Mouse (Mus musculus) small intestine, adult 2 months (tissue): ENCODE results near the gene Gm20388. TPM values are rescaled to one million over a fixed set of nuclear protein-coding genes. Genes with fewer than 3 reads are reported as not detected.

Source experiments
- H3K27ac ChIP-seq: fragments of 200-500 bp; 2 replicates; pipeline ENCODE4 v1.5.1; 2012; ENCODE audit warnings: low read depth, low read length, control low read depth, inconsistent platforms; ENCODE audit not compliant: insufficient read depth
- H3K27me3 ChIP-seq: fragments of 200-500 bp; 2 replicates; pipeline ENCODE4 v1.6.1; 2012; ENCODE audit warnings: mild to moderate bottlenecking, moderate library complexity, low read length, inconsistent platforms; ENCODE audit not compliant: control insufficient read depth, insufficient read depth
- H3K36me3 ChIP-seq: fragments of 200-500 bp; 2 replicates; pipeline ENCODE4 v1.6.1; 2012; ENCODE audit warnings: mild to moderate bottlenecking, low read length, control low read depth, inconsistent platforms; ENCODE audit not compliant: control insufficient read depth, insufficient read depth
- H3K4me1 ChIP-seq: fragments of 200-500 bp; 2 replicates; pipeline ENCODE4 v1.6.1; 2012; ENCODE audit warnings: low read length, inconsistent platforms, mixed read lengths; ENCODE audit not compliant: control insufficient read depth, insufficient read depth, insufficient read length
- H3K4me3 ChIP-seq: fragments of 200-500 bp; 2 replicates; pipeline ENCODE4 v1.5.1; 2012; ENCODE audit warnings: low read depth, mild to moderate bottlenecking, control low read depth, inconsistent platforms, low read length, moderate library complexity
- CTCF ChIP-seq: fragments of 200-500 bp; IDR thresholded peaks from 2 replicates; pipeline ENCODE4 v1.5.1; 2012; ENCODE audit warnings: low read depth, mild to moderate bottlenecking, control low read depth, inconsistent platforms, low read length, moderate library complexity, mixed read lengths; ENCODE audit not compliant: insufficient replicate concordance, insufficient read length; ENCODE audit errors: extremely low read depth
- POLR2A ChIP-seq: fragments of 200-500 bp; IDR thresholded peaks from 2 replicates; pipeline ENCODE4 v1.6.1; 2012; ENCODE audit warnings: low read depth, mild to moderate bottlenecking, control low read depth, inconsistent platforms, low read length, moderate library complexity
- WGBS: fragments of 180-500 bp; shearing (Covaris S2); methylation state at CpG from one replicate; pipeline ENCODE4 v1.1.7; 2018; 5-methylcytosine and 5-hydroxymethylcytosine counted together
- polyA plus RNA-seq: library from polyadenylated mRNA; depleted of rRNA; stranded (reverse); fragments of >200 nt; gene quantifications from 2 replicates; pipeline ENCODE4 v1.2.3, GENCODE M21; 2012

The Gm20388 gene
- polyA plus RNA-seq, 1 experiment = 37.3 TPM

DNA sequence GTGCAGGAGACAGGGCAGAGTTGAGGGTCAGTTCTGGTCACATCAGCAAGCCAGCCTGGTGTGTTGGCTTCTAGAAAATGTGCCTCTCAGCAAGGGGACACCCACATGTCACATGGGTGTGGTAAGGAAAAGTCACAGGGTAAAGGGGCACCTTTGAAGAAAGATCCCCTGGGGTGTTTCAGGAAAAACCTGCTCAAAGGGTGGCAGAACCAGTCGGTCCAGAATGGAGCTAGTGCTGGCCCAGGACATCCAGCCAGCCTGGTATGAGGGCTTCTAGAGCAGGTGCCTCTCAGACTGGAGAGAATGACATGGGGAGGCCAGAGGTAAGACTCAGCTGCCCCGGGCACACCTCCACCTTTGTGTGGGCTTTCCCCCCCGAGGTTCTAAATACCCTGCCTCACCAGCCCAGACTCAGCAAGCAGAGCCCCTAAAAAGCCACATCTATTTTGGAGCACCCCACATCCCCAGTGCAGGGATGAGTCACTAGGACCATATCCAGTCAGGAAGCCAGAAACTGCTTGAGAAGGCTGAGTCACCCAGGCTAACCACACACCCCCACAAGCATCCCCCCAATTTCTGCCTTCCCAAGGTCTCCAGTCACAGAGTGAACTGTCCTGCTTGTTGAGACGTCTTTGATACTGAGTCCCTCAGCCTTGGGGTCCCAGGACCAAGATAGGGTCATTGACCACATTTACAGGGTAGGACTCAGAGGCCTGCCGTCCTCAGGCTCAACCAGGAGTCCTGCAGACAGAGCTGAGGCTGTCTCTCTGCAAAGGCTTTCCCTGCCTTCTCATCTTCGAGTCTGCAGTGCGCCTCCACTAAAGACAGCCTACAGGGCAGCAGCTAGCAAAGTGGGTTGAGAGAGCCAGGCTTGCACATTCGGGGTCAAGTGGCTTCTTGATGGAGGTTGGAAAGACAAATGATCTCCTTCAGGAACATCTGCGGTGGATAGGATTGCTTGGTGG, 2445.3 kb downstream of the Gm20388 start:
- H3K4me3 ChIP-seq = no peak overlapping the region
- no peaks in the 10 kb centered on the region; the same call in 1 of the 2 replicates for H3K27me3 ChIP-seq
- no peak overlapping the region for H3K27ac ChIP-seq
- no peak for TF ChIP-seq POLR2A
- TF ChIP-seq CTCF = no peak
- peaks cover 8% of the 10 kb centered on the region; the same call in 1 of the 2 replicates for H3K4me1 ChIP-seq
- no peaks in the 10 kb centered on the region for H3K36me3 ChIP-seq
- WGBS = 49% methylated on average over 9 of the region's 9 CpGs

DNA sequence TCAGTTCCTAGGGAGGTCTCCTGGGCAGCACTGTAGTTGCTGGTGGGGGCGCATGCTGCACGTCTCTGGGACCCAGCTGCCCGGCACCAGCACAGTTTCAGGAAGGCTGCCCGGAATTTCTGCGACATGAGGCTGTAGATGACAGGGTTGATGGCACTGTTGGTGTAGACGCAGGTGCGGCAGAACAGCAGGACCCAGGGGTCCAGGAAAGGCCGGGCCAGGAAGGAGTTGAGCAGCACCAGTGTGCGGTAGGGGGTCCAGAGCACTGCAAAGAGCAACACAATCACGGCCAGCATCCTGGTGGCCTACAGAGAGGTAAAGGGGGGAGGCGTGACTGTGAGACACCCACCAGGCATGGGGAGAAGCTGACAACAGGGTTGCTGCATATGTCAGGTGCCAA, 2446.6 kb downstream of the Gm20388 start:
- H3K27ac ChIP-seq = no peak overlapping the region
- H3K4me3 ChIP-seq = no peak overlapping the region
- H3K4me1 ChIP-seq = peaks cover 8% of the 10 kb centered on the region; the same call in 1 of the 2 replicates
- H3K27me3 ChIP-seq = no peaks in the 10 kb centered on the region; the same call in 1 of the 2 replicates
- no peaks in the 10 kb centered on the region for H3K36me3 ChIP-seq
- WGBS = 92% methylated on average over 11 of the region's 11 CpGs
- TF ChIP-seq POLR2A = no peak

DNA sequence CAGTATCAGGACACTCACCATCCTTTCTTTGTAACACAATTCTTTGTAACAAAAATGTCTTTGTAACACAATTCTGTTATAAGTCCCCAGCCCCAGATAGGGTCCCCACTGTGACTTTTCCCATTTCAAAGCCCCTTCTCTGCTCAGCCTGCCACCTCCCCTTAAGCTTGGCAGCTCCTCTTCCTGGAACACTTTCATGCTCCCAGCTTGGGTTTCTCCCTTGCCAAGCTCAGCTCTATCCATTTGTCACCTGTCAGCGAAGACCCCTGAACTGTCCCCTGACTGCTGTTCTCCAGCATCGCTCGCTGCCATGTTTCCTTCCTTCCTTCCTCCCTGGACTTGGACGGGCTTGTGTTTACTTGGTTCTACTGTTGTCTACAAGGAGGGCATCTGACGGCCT, 2447.0 kb downstream of the Gm20388 start:
- H3K4me3 ChIP-seq = no peak overlapping the region
- WGBS = 89% methylated on average over 5 of the region's 5 CpGs

DNA sequence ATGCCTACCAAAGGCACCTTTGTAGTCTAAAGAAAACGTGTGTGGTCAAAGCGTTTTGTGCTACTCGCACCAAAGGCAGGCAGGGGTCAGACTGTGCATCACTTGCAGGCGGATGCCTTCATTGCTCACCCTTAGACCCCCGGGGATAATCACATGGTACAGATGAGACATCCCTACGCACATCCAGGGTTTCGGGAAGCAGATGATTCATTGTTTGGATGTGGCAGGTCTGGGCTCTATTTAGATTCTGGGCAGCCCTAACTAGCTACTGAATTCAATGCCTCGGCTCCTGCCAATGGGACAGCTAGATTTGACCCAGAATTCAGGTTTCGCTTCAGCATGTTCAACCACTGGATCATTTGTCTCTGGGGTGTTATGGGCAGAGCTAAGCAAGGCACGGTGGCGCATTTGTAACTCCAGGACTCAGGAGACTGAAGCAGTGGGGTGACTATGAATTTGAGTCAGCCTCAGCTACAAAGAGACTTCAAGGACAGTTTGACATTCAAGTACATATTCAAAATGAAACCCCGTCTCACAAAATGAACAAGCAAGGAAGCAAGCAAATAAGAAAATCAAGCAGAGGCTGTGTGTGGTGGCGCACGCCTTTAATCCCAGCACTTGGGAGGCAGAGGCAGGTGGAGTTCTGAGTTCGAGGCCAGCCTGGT, 2448.6 kb downstream of the Gm20388 start:
- Histone ChIP-seq H3K4me1 (peaks cover 8% of the 10 kb centered on the region; the same call in 1 of the 2 replicates), H3K4me3 (no peak overlapping the region), H3K36me3 (no peaks in the 10 kb centered on the region), H3K27ac (no peak overlapping the region), H3K27me3 (no peaks in the 10 kb centered on the region; the same call in 1 of the 2 replicates)
- 82% methylated on average over 15 of the region's 15 CpGs for WGBS
- TF ChIP-seq POLR2A (no peak), CTCF (no peak)

More for the DNA sequence above, 2447.0 kb downstream of the Gm20388 start:
- Histone ChIP-seq H3K27ac (no peak overlapping the region), H3K27me3 (no peaks in the 10 kb centered on the region; the same call in 1 of the 2 replicates), H3K36me3 (no peaks in the 10 kb centered on the region), H3K4me1 (peaks cover 8% of the 10 kb centered on the region; the same call in 1 of the 2 replicates)
- no peak for TF ChIP-seq CTCF

DNA sequence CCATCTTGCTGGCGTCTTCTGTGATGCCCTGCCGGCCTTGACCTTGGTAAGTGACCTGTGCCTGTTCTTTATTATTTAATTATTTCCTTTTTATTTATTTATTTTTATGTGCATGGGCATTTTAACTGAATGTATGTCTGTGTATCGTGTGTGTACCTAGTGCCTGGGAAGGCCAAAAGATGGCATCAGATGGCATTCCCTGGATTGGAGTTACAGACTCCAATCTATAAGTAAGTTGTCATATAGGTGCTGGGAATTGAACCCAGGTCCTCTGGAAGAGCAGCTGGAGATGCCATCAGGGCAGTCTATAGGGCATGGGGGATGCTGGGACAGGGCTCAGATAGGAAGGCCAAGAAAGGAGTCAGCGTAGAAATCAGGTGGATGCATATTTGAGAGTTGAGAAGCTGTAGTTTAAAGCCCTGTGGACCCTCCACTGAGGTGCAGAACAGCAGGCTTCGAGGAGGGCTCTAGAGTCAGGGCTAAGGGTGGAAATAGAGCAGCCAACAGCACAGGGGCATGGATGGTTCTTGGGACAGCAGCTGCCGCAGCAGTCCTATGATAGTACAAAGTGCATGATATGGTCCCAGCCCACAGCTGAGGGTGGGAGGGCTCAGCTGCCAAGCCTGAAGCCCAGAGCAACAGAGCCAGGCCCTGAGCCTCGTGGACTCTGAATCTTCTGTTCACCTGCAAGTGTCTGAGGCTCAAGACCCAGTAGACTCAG, 2450.2 kb downstream of the Gm20388 start, which contains the start of gene Trhr2:
Trhr2 (minus strand) TSS at position 51 of the 721 bp plus-strand sequence.
- WGBS = 62% methylated on average over 7 of the region's 7 CpGs
- Histone ChIP-seq H3K27ac (no peak within 1 kb of the TSS), H3K4me3 (no peak within 1 kb of the TSS), H3K36me3 (no peaks in the 10 kb centered on the region), H3K27me3 (no peaks in the 10 kb centered on the region; the same call in 1 of the 2 replicates), H3K4me1 (no peaks in the 10 kb centered on the region)
- TF ChIP-seq CTCF = no peak
- TF ChIP-seq POLR2A = no peak

DNA sequence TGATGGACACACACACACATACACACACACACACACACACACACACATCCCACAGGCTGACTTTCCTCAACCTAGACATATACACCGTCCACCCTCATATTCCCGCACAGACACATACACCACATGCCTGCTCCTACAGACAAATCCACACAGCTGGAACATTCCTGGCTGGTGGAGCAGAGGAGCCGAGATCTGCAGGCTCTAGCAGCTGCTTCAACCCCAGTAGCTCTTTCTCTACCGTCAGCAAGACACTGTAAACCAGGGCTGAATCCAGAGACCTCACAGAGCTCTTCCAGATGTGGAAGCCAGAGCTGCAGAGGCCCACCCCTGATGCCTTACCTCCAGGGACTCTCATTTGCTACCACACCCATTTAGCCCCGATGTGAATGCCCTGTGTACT, 2451.6 kb downstream of the Gm20388 start:
- Histone ChIP-seq H3K36me3 (no peaks in the 10 kb centered on the region), H3K4me3 (no peak overlapping the region), H3K27ac (no peak overlapping the region), H3K27me3 (no peaks in the 10 kb centered on the region; the same call in 1 of the 2 replicates), H3K4me1 (no peaks in the 10 kb centered on the region)
- 60% methylated on average over 5 of the region's 5 CpGs for WGBS
- TF ChIP-seq CTCF (no peak), POLR2A (no peak)
